Mouse (Mus musculus): ENCODE measurements around the gene Cbln3.

Gene Cbln3

GRCm38 (mm10) chr14:55880982-55881381 lies 3.2 kb downstream of the Cbln3 start:
- no peak for DNase-seq (ENCODE audit: low read depth, low spot score)

- DNase-seq (ENCODE audit: low read depth, low spot score) = no peak
These were observed 4.6 kb downstream of the Cbln3 start for GRCm38 (mm10) chr14:55879623-55880022.

- no peak for DNase-seq (ENCODE audit: low read depth, low spot score)
These were observed 5.8 kb downstream of the Cbln3 start for GRCm38 (mm10) chr14:55878316-55878940.

GRCm38 (mm10) chr14:55877469-55878315 lies 6.5 kb downstream of the Cbln3 start:
- DNase-seq (ENCODE audit: low read depth, low spot score) = no peak

GRCm38 (mm10) chr14:55873714-55874683 lies 10.2 kb downstream of the Cbln3 start:
- DNase-seq (ENCODE audit: low read depth, low spot score) = peak; percentile 60

- DNase-seq (ENCODE audit: low read depth, low spot score) = no peak
These were observed 10.9 kb downstream of the Cbln3 start for GRCm38 (mm10) chr14:55873242-55873713.

- DNase-seq (ENCODE audit: low read depth, low spot score) = no peak
These were observed 11.6 kb downstream of the Cbln3 start for GRCm38 (mm10) chr14:55872551-55872950.

- no peak for DNase-seq (ENCODE audit: low read depth, low spot score)
These were observed 12.2 kb downstream of the Cbln3 start for GRCm38 (mm10) chr14:55872039-55872438.

GRCm38 (mm10) chr14:55869538-55869937 lies 14.7 kb downstream of the Cbln3 start:
- DNase-seq (ENCODE audit: low read depth, low spot score) = no peak

- no peak for DNase-seq (ENCODE audit: low read depth, low spot score)
These were observed 15.8 kb downstream of the Cbln3 start for GRCm38 (mm10) chr14:55868230-55869026.

- peak; percentile 60 for DNase-seq (ENCODE audit: low read depth, low spot score)
These were observed 17.2 kb downstream of the Cbln3 start for GRCm38 (mm10) chr14:55866962-55867361.

GRCm38 (mm10) chr14:55863773-55864172 lies 20.4 kb downstream of the Cbln3 start:
- peak; percentile 67 for DNase-seq (ENCODE audit: low read depth, low spot score)

- DNase-seq (ENCODE audit: low read depth, low spot score) = no peak
These were observed 21.2 kb downstream of the Cbln3 start for GRCm38 (mm10) chr14:55862970-55863369.

- no peak for DNase-seq (ENCODE audit: low read depth, low spot score)
These were observed 22.0 kb downstream of the Cbln3 start for GRCm38 (mm10) chr14:55862186-55862585.

- DNase-seq (ENCODE audit: low read depth, low spot score) = no peak
These were observed 26.6 kb downstream of the Cbln3 start for GRCm38 (mm10) chr14:55857588-55857987.

- DNase-seq (ENCODE audit: low read depth, low spot score) = no peak
These were observed 29.1 kb downstream of the Cbln3 start for GRCm38 (mm10) chr14:55855101-55855561.

- no peak for DNase-seq (ENCODE audit: low read depth, low spot score)
These were observed 29.6 kb downstream of the Cbln3 start for GRCm38 (mm10) chr14:55854406-55855100.

- DNase-seq (ENCODE audit: low read depth, low spot score) = peak; percentile 80
These were observed 30.4 kb downstream of the Cbln3 start, which contains the start of gene Nynrin for GRCm38 (mm10) chr14:55853621-55854285. Gene Nynrin (plus strand): TSS chr14:55854010.

Data from embryo, embryonic 11.5 days (tissue).